Mouse (Mus musculus): ENCODE measurements around the gene Pbx2.

Pbx2 gene

DNA sequence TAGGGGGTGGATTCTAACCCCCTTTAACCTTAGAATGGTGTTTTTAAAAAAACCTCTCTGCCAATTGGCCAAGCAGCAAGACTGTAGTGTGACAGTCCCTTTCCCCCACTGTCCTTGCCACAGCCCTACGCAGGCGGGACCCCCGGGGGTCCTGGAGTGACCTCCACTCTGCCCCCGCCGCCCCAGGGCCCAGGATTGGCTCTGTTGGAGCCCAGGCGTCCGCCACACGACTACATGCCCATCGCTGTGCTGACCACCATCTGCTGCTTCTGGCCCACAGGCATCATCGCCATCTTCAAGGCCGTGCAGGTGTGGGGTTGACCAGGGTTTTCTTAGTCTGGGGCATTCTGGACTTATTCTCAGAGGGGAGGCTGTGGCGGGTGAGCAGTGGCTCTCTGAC, 40.6 kb downstream of the Pbx2 start:
- DNase-seq = peak; percentile 55

DNA sequence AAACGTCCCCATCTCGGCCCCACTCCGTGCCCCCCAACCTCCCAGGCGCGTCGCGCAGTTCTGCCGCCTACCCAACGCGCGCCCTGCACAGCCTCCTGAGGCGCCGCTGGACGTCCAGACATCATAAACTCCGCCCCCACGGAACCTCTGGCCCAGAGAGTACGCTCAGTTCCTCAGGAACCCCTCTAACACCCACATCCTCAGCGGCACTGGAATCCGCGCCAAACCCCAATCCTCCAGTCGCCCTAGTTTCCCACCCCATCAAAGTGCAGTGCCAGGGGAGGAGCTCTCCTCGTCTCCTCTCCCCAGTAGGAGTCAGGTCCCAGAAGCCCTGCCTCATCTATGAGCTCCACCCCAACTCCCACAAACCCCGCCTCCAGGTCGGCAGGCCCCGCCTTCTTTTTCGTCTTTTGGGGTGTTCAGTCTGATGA, 41.2 kb downstream of the Pbx2 start:
- DNase-seq = peak; percentile 93

DNA sequence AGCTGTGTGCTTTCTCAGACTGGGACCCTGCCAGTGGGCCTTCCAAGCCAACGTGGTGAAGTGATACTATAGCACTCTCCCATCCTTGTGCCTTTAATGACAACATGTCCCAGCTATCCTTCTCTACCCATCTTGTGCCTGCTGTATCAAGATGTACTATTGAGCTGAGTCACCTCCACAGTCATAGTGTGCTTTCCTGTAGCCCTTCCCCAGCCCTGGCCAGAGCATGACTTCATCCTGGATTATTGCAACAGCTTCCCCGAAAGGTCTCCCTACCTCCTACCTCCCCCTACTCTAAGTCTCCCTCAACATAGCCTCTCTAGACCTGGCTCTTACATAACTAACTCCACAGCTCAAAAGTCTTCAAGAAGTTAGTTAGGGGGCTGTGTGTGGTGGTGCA, 44.6 kb downstream of the Pbx2 start:
- no peak for DNase-seq

DNA sequence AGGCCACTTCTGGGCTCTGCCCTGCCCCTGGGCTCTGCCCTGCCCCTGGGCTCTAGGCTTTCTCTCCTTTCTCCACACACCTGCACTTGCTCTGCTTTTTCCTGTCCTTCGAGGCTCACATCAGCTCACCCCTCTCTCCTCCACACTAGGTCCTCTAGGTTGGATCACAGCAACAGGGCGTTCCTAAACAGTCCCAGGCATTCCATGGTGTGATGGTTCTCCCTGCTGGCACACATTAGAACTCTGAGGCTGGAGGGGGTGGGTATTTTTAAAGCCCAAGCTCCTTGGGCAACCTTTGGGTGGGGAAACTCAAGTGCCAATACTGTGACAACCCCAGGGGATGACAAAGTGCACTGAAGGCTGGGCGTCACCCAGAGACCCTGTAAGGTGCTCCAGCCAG, 46.4 kb downstream of the Pbx2 start:
- no peak for DNase-seq

DNA sequence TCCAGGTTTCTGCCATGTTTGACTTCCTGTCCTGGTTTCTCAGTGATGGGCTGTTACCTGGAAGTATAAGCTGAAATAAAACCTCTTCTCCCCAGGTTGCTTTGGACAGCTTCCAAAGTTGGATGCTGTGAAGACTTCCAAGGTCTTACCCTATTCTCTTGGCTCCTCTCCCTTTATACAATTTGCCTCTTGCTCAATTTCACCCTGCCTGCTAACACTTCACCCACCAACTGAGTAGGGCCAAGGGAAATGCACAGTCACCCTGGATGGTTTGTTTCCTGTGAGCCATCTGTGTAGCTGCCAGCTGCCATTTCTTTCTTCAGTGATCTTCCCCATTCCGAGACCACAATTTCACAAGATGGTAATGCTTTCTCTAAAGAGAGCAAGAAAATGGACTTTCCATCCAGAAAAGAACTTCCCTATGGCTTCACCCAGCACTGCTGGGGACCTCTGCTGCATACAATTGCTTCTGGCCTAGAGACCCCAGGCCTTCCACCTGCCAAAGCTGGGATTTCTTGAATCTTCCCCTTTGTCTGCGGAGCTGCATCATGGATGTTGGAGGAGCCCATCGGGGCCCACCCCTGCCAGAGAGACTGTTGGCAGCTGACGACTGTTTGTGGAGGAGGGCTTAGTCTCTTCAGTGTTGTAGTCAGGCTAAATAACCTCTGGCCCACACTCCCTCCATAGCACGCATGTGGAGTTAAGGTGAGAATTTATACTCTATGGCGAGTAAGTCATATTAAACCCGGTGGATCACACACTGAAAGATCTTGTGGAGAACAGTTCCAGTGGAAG, 48.6 kb downstream of the Pbx2 start:
- no peak for DNase-seq

DNA sequence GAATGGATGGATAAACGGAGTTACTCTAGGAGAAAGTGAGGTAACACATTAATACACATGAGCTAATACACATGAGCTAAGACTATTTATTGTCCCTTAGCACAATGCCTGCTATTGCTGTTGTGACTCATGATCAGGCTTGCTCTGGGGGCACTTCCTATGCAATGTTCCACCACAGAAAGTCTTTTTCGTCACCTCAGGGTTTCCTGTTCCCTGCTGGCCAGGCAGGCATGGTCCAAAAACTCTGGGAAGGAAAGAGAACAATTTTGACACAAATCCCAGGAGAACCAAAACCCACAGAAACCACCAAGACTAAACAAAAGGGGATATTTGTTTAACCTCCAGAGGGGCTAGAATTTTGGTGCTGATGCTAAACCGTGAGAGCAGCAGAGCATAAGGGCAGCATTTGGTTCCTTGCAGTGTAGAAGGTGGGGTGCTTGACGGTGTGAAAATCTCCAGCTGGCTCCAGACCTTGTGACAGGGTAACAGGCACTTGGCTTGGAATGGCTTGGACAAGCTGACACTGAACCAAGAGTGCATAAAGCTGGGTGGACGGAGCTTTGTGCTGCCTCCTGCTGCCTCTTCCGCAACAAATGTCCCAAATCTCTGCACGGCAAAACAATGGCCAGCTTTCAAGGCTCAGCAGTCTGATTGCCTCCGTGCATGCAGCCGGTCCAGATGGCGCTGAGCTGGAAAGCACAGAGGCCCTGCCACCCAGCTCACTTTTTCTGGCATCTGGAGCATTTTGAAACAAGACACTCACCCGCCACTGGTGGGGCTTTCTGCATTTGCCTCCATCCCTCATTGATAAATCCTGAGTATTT, 49.9 kb downstream of the Pbx2 start:
- DNase-seq = peak; percentile 11

DNA sequence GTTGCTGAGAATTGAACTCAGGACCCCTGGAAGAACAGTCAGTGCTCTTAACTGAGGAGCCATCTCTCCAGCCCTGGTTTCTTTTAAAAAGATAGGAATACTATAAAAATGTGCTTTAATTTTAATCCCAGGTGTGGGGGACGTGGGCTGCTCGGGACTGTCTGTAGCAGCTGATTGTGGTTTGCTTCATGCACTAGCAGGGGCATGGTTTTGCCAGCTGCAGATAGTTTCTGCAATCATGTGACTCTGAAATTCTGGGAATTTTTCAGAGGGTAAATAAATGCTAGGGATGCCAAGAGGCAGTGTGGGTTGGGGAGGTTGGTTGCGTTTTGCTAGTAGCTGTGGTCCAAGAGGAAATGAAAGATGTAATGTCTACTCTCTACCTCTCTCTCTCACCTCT, 50.9 kb downstream of the Pbx2 start:
- no peak for DNase-seq

DNA sequence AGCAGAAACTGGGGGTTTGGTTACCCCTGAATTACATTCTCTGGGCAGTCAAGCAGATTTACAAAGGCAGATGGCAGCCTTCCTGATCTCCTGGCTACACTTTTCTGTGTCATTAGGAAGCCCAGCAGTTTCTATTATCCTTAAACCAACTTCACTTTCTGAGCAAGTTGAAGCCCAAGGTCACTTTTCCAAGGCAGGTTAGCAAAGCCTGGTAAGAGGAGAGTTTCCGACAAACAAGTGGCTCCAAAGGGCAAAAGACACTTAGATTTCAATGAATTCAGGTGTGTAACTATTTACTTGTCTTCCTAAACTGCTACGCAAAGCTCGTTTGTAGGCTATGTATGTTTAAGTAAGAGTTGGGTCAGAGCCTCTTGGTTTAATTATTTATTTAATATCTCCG, 52.3 kb downstream of the Pbx2 start:
- no peak for DNase-seq

DNA sequence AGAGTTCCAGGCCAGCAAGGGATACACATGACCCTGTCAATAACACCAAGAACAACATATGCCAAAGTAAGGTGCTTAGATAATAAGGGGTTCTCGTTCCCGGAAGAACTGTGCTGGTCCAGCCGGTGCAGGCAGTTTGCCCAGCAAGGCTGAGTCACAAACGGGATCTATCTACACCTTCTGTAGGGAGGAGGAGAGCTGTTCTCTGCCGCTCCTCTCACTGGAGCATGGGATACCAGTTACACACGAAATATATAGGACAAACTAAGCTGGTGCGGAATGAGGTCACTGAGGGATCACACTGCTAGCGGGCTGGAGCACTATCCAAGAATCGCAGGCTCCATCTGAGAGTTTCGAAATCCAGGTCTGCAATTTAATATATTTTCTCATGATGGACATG, 52.9 kb downstream of the Pbx2 start:
- DNase-seq = peak; percentile 13

DNA sequence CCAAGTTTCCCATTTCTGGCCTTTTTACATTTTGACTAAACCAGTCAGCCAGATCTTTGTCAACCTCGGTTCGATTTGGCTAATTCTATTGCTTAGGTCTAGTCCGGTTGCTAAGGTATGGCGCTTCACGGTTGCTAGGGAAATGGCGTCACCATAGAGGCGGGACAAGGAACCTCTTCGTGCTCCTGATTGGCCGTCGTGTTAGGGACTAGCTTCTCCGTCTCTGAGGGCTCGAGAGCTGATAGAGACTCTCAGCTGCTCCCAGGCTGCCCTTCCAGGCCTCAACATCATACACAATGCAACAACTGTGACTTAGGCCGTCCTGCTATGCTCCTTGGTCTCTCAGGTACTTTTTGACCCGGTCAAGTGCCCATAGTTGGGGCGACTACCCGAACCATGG, 53.5 kb downstream of the Pbx2 start, which contains the start of gene Fkbpl:
Fkbpl (plus strand) TSS at position 157 of the 400 bp plus-strand sequence.
- peak; percentile 95 for DNase-seq

DNA sequence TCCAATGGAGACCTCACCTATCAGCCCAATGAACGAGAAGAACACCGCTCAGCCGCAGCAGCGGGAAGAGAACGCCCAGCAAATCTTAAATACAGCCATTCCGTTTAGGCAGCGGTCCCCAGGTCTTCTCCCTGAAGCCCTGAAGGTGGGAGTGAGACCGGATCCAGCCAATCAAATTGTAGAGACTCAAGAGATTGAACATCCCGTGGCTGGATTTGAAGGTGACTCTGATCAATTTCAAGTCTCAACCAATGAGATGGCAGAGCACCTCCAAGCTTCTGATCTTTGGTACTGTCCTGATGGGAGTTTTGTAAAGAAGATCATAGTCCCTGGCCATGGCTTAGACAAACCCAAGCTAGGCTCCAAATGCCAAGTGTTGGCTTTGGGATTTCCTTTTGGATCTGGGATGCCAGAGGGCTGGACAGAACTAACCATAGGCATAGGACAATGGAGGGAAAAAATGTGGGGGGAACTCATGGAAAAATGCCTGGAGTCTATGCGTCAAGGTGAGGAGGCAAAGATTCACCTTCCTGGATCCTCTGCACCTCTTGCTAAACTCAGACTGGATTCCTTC, 54.3 kb downstream of the Pbx2 start:
- peak; percentile 16 for DNase-seq

DNA sequence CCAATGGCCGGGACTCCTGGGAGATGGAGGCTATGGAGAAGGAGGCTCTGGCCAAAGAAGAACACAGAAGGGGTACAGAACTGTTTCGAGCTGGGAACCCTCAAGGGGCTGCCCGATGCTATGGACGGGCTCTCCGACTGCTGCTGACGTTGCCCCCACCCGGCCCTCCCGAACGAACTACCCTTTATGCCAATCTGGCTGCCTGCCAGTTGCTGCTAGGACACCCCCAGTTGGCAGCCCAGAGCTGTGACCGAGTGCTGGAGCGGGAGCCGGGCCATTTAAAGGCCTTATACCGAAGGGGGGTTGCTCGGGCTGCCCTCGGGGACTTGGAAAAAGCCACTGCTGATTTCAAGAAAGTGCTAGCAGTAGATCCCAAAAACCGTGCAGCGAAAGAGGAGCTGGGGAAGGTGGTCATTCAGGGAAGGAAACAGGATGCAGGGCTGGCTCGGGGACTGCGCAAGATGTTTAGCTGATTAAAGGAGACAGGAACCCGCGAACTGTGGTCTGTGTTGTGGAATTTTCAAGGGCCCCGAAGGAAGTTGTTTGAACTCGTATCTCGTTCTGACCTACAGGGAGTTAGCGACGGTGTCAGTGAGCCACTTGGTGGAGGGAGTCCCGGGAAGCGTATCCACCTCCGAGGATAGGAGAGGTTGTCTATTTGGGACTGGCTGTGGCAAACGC, 54.9 kb downstream of the Pbx2 start:
- DNase-seq = peak; percentile 16
